Mouse (Mus musculus) intestine, postnatal 0 days (tissue): ENCODE measurements around the gene Btnl4. TPM values are rescaled to one million over a fixed set of nuclear protein-coding genes. Genes with fewer than 3 reads are reported as not detected.
"Not testable (repeated sequence)": the region's sequence is repeated elsewhere in the genome, so short reads cannot be mapped to it uniquely, and the experiment has no call there.

ENCODE experiments used
- ATAC-seq: fragments of 200-750 bp; cut with Nextera tagmentation; 2 replicates; pipeline ENCODE4 v1.8.0; 2017; ENCODE audit warnings: mild to moderate bottlenecking, moderate TSS enrichment, moderate library complexity
- H3K27ac ChIP-seq: fragments of 300-500 bp; sonication (generic); 2 replicates; pipeline ENCODE4 v1.5.1; 2014; ENCODE audit warnings: mild to moderate bottlenecking, low read depth, low read length, moderate library complexity
- H3K27me3 ChIP-seq: fragments of 300-500 bp; sonication (generic); replicated peaks from 2 replicates; pipeline ENCODE4 v1.6.1; 2014; ENCODE audit warnings: low read length, mixed read lengths; ENCODE audit not compliant: control insufficient read depth, insufficient read depth
- H3K36me3 ChIP-seq: fragments of 300-500 bp; sonication (generic); 2 replicates; pipeline ENCODE4 v1.6.1; 2014; ENCODE audit warnings: mild to moderate bottlenecking, moderate library complexity; ENCODE audit not compliant: control insufficient read depth, insufficient read depth
- H3K4me1 ChIP-seq: fragments of 300-500 bp; sonication (generic); replicated peaks from 2 replicates; pipeline ENCODE4 v1.6.1; 2014; ENCODE audit warnings: antibody characterized with exemption, low read length, mixed read lengths; ENCODE audit not compliant: control insufficient read depth, insufficient read depth
- H3K4me2 ChIP-seq: fragments of 300-500 bp; sonication (generic); replicated peaks from 2 replicates; pipeline ENCODE4 v1.6.1; 2014; ENCODE audit warnings: low read depth, mild to moderate bottlenecking, moderate library complexity
- H3K4me3 ChIP-seq: fragments of 300-500 bp; sonication (generic); 2 replicates; pipeline ENCODE4 v1.5.1; 2014; ENCODE audit warnings: low read depth, low read length
- H3K9ac ChIP-seq: fragments of 300-500 bp; sonication (generic); 2 replicates; pipeline ENCODE4 v1.6.1; 2014; ENCODE audit warnings: mild to moderate bottlenecking, low read depth, low read length
- H3K9me3 ChIP-seq: fragments of 300-500 bp; sonication (generic); 2 replicates; pipeline ENCODE4 v1.6.1; 2016; ENCODE audit warnings: mixed run types; ENCODE audit not compliant: control insufficient read depth
- CTCF ChIP-seq: sonication (generic); IDR thresholded peaks from 2 replicates; pipeline ENCODE4 v1.5.1; 2016; ENCODE audit warnings: low read depth, mild to moderate bottlenecking, control low read depth, antibody characterized with exemption, moderate library complexity
- WGBS: fragments of 180-500 bp; shearing (Covaris S2); extraction: QIAGEN DNeasy Blood & Tissue Kit; methylation state at CpG from one replicate; pipeline ENCODE4 v1.1.7; 2014; 5-methylcytosine and 5-hydroxymethylcytosine counted together
- polyA plus RNA-seq: library from polyadenylated mRNA; unstranded; fragments of >200 nt; fragmentation: Nextera tagmentation; extraction: Ambion mirVana; gene quantifications from 2 replicates; pipeline ENCODE4 v1.2.1, GENCODE M21; 2015

Btnl4 gene
- polyA plus RNA-seq, 1 experiment from 2014 or later: 20.2 TPM

DNA sequence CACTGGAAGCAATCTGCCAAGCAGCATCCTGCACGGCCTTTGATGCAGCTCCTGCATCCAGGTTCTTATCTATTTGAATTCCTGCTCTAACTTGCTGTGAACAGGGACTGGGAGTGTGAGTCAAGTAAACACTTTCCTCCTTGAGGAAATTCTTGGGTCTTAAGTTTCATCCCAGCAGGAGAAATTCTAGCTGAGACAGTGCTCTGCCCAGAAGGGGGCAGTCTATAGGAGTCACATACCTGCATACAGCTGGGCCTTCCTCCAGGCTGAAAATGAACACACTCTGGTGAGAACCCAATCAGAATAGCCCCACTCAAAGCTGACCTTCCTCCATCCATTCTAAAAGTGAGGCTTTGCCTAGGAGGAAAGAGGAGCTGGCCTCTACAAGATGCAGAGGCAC, 34.6 kb upstream of the Btnl4 start:
- peak; percentile 64 for TF ChIP-seq CTCF
- WGBS: 54% methylated on average over 1 of the region's 1 CpGs
- not testable (repeated sequence) for H3K9me3 ChIP-seq, ATAC-seq, H3K27ac ChIP-seq, H3K4me1 ChIP-seq, H3K4me2 ChIP-seq, H3K4me3 ChIP-seq, H3K9ac ChIP-seq, H3K27me3 ChIP-seq
- peaks cover 44% of the 10 kb centered on the region for H3K36me3 ChIP-seq

DNA sequence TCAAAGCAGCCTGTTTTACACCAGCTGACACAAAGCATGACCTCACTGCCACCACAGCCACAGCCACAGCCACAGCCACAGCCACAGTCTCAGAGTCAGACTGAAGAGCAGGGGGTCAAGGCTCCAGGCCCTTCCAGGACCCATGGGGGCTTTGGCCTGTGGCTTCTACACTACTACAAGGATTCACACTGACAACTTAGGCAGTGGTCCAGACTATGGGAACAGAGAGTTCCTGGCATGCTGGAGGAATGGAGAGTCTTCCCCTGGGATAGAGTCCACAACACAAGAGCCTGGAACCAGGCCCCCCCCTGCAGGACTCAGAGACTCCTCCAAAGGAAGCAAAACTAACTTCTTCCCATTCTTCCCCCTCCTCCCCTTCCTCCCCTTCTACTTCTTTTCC, 30.5 kb upstream of the Btnl4 start:
- no peak overlapping the region for H3K4me2 ChIP-seq
- peaks cover 20% of the 10 kb centered on the region; the same call in 1 of the 2 replicates for H3K36me3 ChIP-seq
- H3K9me3 ChIP-seq: no peaks in the 10 kb centered on the region
- H3K9ac ChIP-seq: no peak overlapping the region
- no peak for ATAC-seq
- H3K27ac ChIP-seq: no peak overlapping the region
- H3K4me1 ChIP-seq: no peaks in the 10 kb centered on the region
- no peak overlapping the region for H3K4me3 ChIP-seq
- no peaks in the 10 kb centered on the region for H3K27me3 ChIP-seq
- TF ChIP-seq CTCF: no peak

DNA sequence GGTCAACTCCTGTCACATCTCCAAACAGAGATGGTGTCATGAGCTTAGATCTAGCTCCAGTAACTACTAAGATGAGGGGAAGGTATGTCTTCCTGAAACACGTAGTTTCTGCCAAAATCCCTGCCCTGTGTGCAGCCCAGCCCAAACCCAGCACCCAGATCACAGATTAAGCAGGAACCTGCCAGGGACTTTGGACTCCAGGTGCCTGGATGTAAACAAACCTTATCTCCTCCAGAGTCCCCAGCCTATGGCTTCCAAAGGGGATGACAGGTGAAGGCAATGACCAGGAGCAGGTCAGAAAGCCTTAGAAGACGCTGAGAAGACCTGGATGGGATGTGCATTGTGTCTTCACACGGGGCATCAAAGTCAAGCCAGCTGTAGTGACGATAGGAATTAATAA, 20.6 kb upstream of the Btnl4 start:
- H3K4me3 ChIP-seq, H3K4me2 ChIP-seq, H3K4me1 ChIP-seq, H3K27ac ChIP-seq, H3K27me3 ChIP-seq, H3K9ac ChIP-seq, H3K9me3 ChIP-seq: not testable (repeated sequence)
- WGBS: 22% methylated on average over 1 of the region's 4 CpGs
- peaks cover 12% of the 10 kb centered on the region; the same call in 1 of the 2 replicates for H3K36me3 ChIP-seq
- ATAC-seq: peak; percentile 88

DNA sequence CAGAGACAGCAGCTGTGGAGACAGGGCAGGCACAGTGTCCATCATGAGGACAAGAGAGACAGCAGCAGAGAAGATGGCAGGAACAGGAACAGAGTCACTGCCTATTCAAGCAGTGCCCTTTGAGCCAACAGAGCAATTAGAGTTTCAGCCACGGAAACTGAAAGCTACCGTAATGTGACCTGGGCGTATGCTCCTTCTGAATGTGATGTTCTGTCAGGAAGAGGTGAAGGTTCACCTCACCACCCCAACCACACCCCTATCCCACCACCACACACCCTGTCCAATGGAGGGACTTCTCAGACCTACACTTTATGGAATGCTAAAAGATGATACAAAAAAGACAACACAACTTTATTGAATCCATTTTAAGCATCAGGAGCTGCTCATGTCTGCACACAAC, 20.2 kb upstream of the Btnl4 start:
- Histone ChIP-seq H3K27ac (peak overlapping the region; percentile 78; the same call in 1 of the 2 replicates), H3K4me2 (peak overlapping the region; percentile 66), H3K4me3 (peak overlapping the region; percentile 44), H3K36me3 (peaks cover 12% of the 10 kb centered on the region; the same call in 1 of the 2 replicates)
- 34% methylated on average over 3 of the region's 3 CpGs for WGBS
- H3K9ac ChIP-seq, H3K9me3 ChIP-seq, H3K4me1 ChIP-seq, H3K27me3 ChIP-seq: not testable (repeated sequence)
- peak; percentile 84 for ATAC-seq

GRCm38 (mm10) chr17:34496539-34496938, 19.4 kb upstream of the Btnl4 start:
- H3K9ac ChIP-seq: 0 out of 2 replicates have a peak overlapping the region, but pooled peaks have one; percentile 34
- H3K27ac ChIP-seq: peak overlapping the region; percentile 78
- WGBS: 49% methylated on average over 1 of the region's 2 CpGs
- peaks cover 12% of the 10 kb centered on the region; the same call in 1 of the 2 replicates for H3K36me3 ChIP-seq
- no peaks in the 10 kb centered on the region for H3K9me3 ChIP-seq
- no peak for ATAC-seq
- H3K4me3 ChIP-seq: peak overlapping the region; percentile 44
- H3K27me3 ChIP-seq: no peaks in the 10 kb centered on the region
- H3K4me2 ChIP-seq: peak overlapping the region; percentile 66
- no peak for TF ChIP-seq CTCF
- no peaks in the 10 kb centered on the region for H3K4me1 ChIP-seq

GRCm38 (mm10) chr17:34495156-34495555, 18.0 kb upstream of the Btnl4 start:
- peak; percentile 49 for ATAC-seq
- 37% methylated on average over 2 of the region's 2 CpGs for WGBS

DNA sequence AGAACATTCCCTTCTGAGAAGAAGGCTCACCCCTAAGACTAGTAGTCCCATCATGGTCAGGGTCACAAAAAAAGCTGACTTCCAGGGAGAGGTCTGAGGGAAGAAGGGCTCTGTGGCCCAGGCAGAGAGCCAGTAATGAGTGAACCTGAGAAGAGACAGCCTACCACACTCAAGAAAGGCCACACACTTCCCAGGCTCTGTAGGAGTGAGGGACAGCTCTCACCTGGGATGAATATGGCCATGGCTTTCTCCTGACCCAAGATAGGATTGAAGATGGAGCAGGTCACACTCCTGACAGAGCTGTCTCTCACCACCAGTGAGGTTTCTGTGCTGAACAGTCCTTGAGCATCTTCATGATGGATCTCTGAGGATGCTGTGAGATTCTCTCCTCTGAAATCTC, 15.7 kb upstream of the Btnl4 start:
- no peaks in the 10 kb centered on the region for H3K4me1 ChIP-seq
- TF ChIP-seq CTCF: no peak
- no peak overlapping the region for H3K4me2 ChIP-seq
- H3K9me3 ChIP-seq: no peaks in the 10 kb centered on the region
- H3K27me3 ChIP-seq: no peaks in the 10 kb centered on the region
- ATAC-seq: no peak
- no peak overlapping the region for H3K9ac ChIP-seq
- no peak overlapping the region for H3K27ac ChIP-seq
- H3K36me3 ChIP-seq: peaks cover 23% of the 10 kb centered on the region; the same call in 1 of the 2 replicates
- H3K4me3 ChIP-seq: no peak overlapping the region

More at GRCm38 (mm10) chr17:34495156-34495555, 18.0 kb upstream of the Btnl4 start:
- H3K27me3 ChIP-seq, H3K4me1 ChIP-seq, H3K9me3 ChIP-seq: not testable (repeated sequence)
- Histone ChIP-seq H3K27ac (peak overlapping the region; percentile 78), H3K4me2 (peak overlapping the region; percentile 66), H3K36me3 (peaks cover 12% of the 10 kb centered on the region; the same call in 1 of the 2 replicates), H3K9ac (peak overlapping the region; percentile 34; the same call in 1 of the 2 replicates), H3K4me3 (peak overlapping the region; percentile 44)
